Mouse (Mus musculus) MEL (cell line): ENCODE measurements around the gene Reln. TPM values are rescaled to one million over a fixed set of nuclear protein-coding genes. Genes with fewer than 3 reads are reported as not detected.
A peak's percentile ranks its signal among the peaks of the same experiment; 100 is the strongest.

Experiments used
- DNase-seq: peaks from one replicate; pipeline ENCODE4 v3.0.0; 2011; ENCODE audit warnings: low read depth, low spot score
- H3K27ac ChIP-seq: 2 replicates; pipeline ENCODE4 v1.5.1; 2012; ENCODE audit warnings: low read depth, mild to moderate bottlenecking, control low read depth, low read length, moderate library complexity; ENCODE audit not compliant: control insufficient read depth
- H3K27me3 ChIP-seq, 2 experiments: fragments of 150-350 bp in 1 of 2; sonication (generic) in 1 of 2; 2 replicates each; pipeline ENCODE4 v1.6.1; 2012; ENCODE audit warnings: low read length in 2 of 2, mild to moderate bottlenecking in 2 of 2, improper control_type of control experiment in 1 of 2, moderate library complexity in 1 of 2; ENCODE audit not compliant: insufficient read depth in 2 of 2, control insufficient read depth in 1 of 2
- H3K36me3 ChIP-seq, 2 experiments: 2 replicates each; pipeline ENCODE4 v1.6.1; 2012 to 2014; ENCODE audit warnings: low read length in 2 of 2, improper control_type of control experiment in 1 of 2, inconsistent platforms in 1 of 2, mild to moderate bottlenecking in 1 of 2; ENCODE audit not compliant: insufficient read depth in 2 of 2, control insufficient read depth in 1 of 2
- H3K4me1 ChIP-seq, 2 experiments: fragments of 150-350 bp in 1 of 2; sonication (generic) in 1 of 2; 2 replicates each; pipeline ENCODE4 v1.6.1; 2012; ENCODE audit warnings: low read length in 2 of 2, improper control_type of control experiment in 1 of 2, mild to moderate bottlenecking in 1 of 2; ENCODE audit not compliant: insufficient read depth in 2 of 2, control insufficient read depth in 1 of 2
- H3K4me3 ChIP-seq, 2 experiments: fragments of 150-350 bp in 1 of 2; sonication (generic) in 1 of 2; 2 replicates each; pipeline ENCODE4 v1.5.1; 2012; ENCODE audit warnings: low read depth in 2 of 2, low read length in 2 of 2, mild to moderate bottlenecking in 2 of 2, moderate library complexity in 2 of 2, control low read depth in 1 of 2, improper control_type of control experiment in 1 of 2; ENCODE audit not compliant: control insufficient read depth in 1 of 2, insufficient read depth in 1 of 2
- H3K79me2 ChIP-seq: 2 replicates; pipeline ENCODE4 v1.6.1; 2012; ENCODE audit warnings: mild to moderate bottlenecking, low read length, moderate library complexity; ENCODE audit not compliant: control insufficient read depth, poor library complexity, insufficient read depth
- H3K9ac ChIP-seq: 2 replicates; pipeline ENCODE4 v1.6.1; 2012; ENCODE audit warnings: low read depth, mild to moderate bottlenecking, control low read depth, low read length, moderate library complexity; ENCODE audit not compliant: control insufficient read depth, poor library complexity, severe bottlenecking
- H3K9me3 ChIP-seq: fragments of 150-350 bp; sonication (generic); replicated peaks from 2 replicates; pipeline ENCODE4 v1.6.1; 2012; ENCODE audit warnings: mild to moderate bottlenecking, low read length, improper control_type of control experiment, moderate library complexity; ENCODE audit not compliant: insufficient read depth
- BHLHE40 ChIP-seq: IDR thresholded peaks from 2 replicates; pipeline ENCODE4 v1.6.1; 2012; ENCODE audit warnings: low read depth, mild to moderate bottlenecking, inconsistent platforms, low read length, improper control_type of control experiment, borderline replicate concordance
- CHD1 ChIP-seq: IDR thresholded peaks from 2 replicates; pipeline ENCODE4 v1.6.1; 2012; ENCODE audit warnings: low read depth, mild to moderate bottlenecking, inconsistent platforms, low read length, improper control_type of control experiment
- CHD2 ChIP-seq: IDR thresholded peaks from 2 replicates; pipeline ENCODE4 v1.6.1; 2011; ENCODE audit warnings: low read length, improper control_type of control experiment
- CTCF ChIP-seq, 3 experiments: IDR thresholded peaks in 2 of 3; conservative IDR thresholded peaks in 1 of 3; 2 replicates each; pipeline ENCODE4 v1.5.1; 2011 to 2012; ENCODE audit warnings: low read length in 3 of 3, low read depth in 2 of 3, mild to moderate bottlenecking in 2 of 3, improper control_type of control experiment in 1 of 3, inconsistent platforms in 1 of 3, mixed read lengths in 1 of 3, moderate library complexity in 1 of 3; ENCODE audit not compliant: control insufficient read depth in 1 of 3, insufficient read depth in 1 of 3, poor library complexity in 1 of 3, severe bottlenecking in 1 of 3
- ELF1 ChIP-seq: IDR thresholded peaks from 2 replicates; pipeline ENCODE4 v1.6.1; 2014; ENCODE audit warnings: low read depth, mild to moderate bottlenecking, inconsistent platforms, low read length, improper control_type of control experiment, moderate library complexity
- EP300 ChIP-seq, 2 experiments: IDR thresholded peaks; 2 replicates each; pipeline ENCODE4 v1.6.1; 2011; ENCODE audit warnings: improper control_type of control experiment in 2 of 2, low read length in 2 of 2, low read depth in 1 of 2, mild to moderate bottlenecking in 1 of 2
- JUND ChIP-seq: IDR thresholded peaks from 2 replicates; pipeline ENCODE4 v1.6.1; 2011; ENCODE audit warnings: low read depth, mild to moderate bottlenecking, improper control_type of control experiment, low read length
- MAFK ChIP-seq: IDR thresholded peaks from 2 replicates; pipeline ENCODE4 v1.6.1; 2011; ENCODE audit warnings: low read depth, mild to moderate bottlenecking, low read length, improper control_type of control experiment, borderline replicate concordance
- MAZ ChIP-seq: IDR thresholded peaks from 2 replicates; pipeline ENCODE4 v1.6.1; 2012; ENCODE audit warnings: low read depth, mild to moderate bottlenecking, inconsistent platforms, low read length, improper control_type of control experiment
- MXI1 ChIP-seq: IDR thresholded peaks from 2 replicates; pipeline ENCODE4 v1.6.1; 2011; ENCODE audit warnings: mild to moderate bottlenecking, low read depth, low read length, improper control_type of control experiment
- MYC ChIP-seq: IDR thresholded peaks from 2 replicates; pipeline ENCODE4 v1.6.1; 2011; ENCODE audit warnings: low read depth, mild to moderate bottlenecking, low read length, improper control_type of control experiment, moderate library complexity
- NELFE ChIP-seq: IDR thresholded peaks from 2 replicates; pipeline ENCODE4 v1.6.1; 2011; ENCODE audit warnings: low read depth, low read length, improper control_type of control experiment
- POLR2AphosphoS2 ChIP-seq: IDR thresholded peaks from 2 replicates; pipeline ENCODE4 v1.6.1; 2011; ENCODE audit warnings: low read length, improper control_type of control experiment
- POLR2AphosphoS5 ChIP-seq: IDR thresholded peaks from 2 replicates; pipeline ENCODE4 v1.6.1; 2012; ENCODE audit warnings: low read depth, borderline replicate concordance, mild to moderate bottlenecking, inconsistent platforms, low read length, moderate library complexity, mixed read lengths
- RCOR1 ChIP-seq: IDR thresholded peaks from 2 replicates; pipeline ENCODE4 v1.6.1; 2012; ENCODE audit warnings: low read depth, mild to moderate bottlenecking, inconsistent platforms, low read length, improper control_type of control experiment
- SIN3A ChIP-seq: IDR thresholded peaks from 2 replicates; pipeline ENCODE4 v1.6.1; 2012; ENCODE audit warnings: low read length, improper control_type of control experiment, inconsistent platforms
- SMC3 ChIP-seq: IDR thresholded peaks from 2 replicates; pipeline ENCODE4 v1.6.1; 2011; ENCODE audit warnings: low read depth, low read length, improper control_type of control experiment
- TAL1 ChIP-seq: IDR thresholded peaks from 2 replicates; pipeline ENCODE4 v1.6.1; 2012; ENCODE audit warnings: mild to moderate bottlenecking, inconsistent platforms, low read length, moderate library complexity, mixed read lengths
- TBP ChIP-seq: IDR thresholded peaks from 2 replicates; pipeline ENCODE4 v1.8.0; 2011; ENCODE audit warnings: low read depth, low read length, improper control_type of control experiment
- USF1 ChIP-seq: IDR thresholded peaks from 2 replicates; pipeline ENCODE4 v1.6.1; 2014; ENCODE audit warnings: low read depth, mild to moderate bottlenecking, inconsistent platforms, low read length, improper control_type of control experiment, moderate library complexity
- ZKSCAN1 ChIP-seq: IDR thresholded peaks from 2 replicates; pipeline ENCODE4 v1.6.1; 2012; ENCODE audit warnings: low read depth, mild to moderate bottlenecking, inconsistent platforms, low read length, improper control_type of control experiment, moderate library complexity
- polyA plus RNA-seq, 2 experiments: library from polyadenylated mRNA; stranded (reverse) in 1 of 2; unstranded in 1 of 2; fragments of >175 nt in 1 of 2; fragments of >200 nt in 1 of 2; gene quantifications; 2 replicates each; pipeline versions ENCODE4 v1.2.1 to v1.2.4; 2012; ENCODE audit warnings: low replicate concordance in 2 of 2, low read depth in 1 of 2; ENCODE audit not compliant: insufficient read length in 2 of 2, insufficient read depth in 1 of 2, missing spikeins in 1 of 2
- total RNA-seq: library from RNA; depleted of rRNA; stranded (reverse); fragments of 300-350 nt; gene quantifications from 2 replicates; pipeline ENCODE4 v1.2.3, GENCODE M21; 2012

Gene Reln
- total and polyA plus RNA-seq, 3 experiments: not detected

DNA sequence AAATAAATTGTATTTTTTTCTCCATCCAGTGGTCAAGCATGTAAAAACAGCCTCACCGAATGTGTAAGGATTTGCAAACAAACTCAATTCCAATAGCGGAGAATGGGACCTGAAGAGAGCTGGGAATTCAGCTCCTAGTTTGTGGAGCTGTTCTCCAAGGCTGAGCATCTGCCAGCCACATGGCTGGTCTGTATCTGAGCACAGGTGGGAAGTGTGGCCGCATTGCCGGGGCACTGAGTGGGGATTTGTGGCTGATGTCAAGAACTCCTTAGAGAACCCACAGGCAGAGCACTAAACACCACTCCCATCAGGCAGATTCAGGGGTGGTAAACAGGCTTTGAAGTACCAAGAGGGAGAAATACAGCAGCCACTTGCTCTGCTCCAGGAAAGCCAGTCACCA lies 102.9 kb downstream of the Reln start (continued):
- TF ChIP-seq BHLHE40: no peak
- no peak for TF ChIP-seq POLR2AphosphoS2

- H3K9me3 ChIP-seq: no peaks in the 10 kb centered on the region
- no peak overlapping the region for H3K4me3 ChIP-seq
- H3K36me3 ChIP-seq: no peaks in the 10 kb centered on the region
- no peaks in the 10 kb centered on the region for H3K79me2 ChIP-seq
- H3K4me1 ChIP-seq: no peaks in the 10 kb centered on the region
- no peak overlapping the region for H3K9ac ChIP-seq
- no peak overlapping the region for H3K27ac ChIP-seq
- DNase-seq: peak; percentile 54
- TF ChIP-seq EP300 (IDR thresholded peaks at IDR 0.05; ENCODE audit: low read depth in 1 of 2, low read length in 2 of 2) (no peak), NELFE (no peak), SMC3 (no peak), USF1 (no peak), CHD2 (no peak), CTCF (IDR thresholded peaks at IDR 0.05 in 2 of 3, conservative IDR thresholded peaks at IDR 0.05 in 1 of 3; ENCODE audit: control insufficient read depth in 1 of 3, insufficient read depth in 1 of 3, low read depth in 2 of 3, low read length in 3 of 3, poor library complexity in 1 of 3, severe bottlenecking in 1 of 3) (no peak), TAL1 (no peak), TBP (no peak), CHD1 (no peak), POLR2AphosphoS5 (no peak), RCOR1 (no peak), MYC (no peak), POLR2AphosphoS2 (no peak), ELF1 (no peak), MAFK (no peak), JUND (no peak), ZKSCAN1 (no peak)
- TF ChIP-seq, all 39 proteins: peak for 0
- no peaks in the 10 kb centered on the region for H3K27me3 ChIP-seq
Observed at GRCm38 (mm10) chr5:22236801-22237200, 107.7 kb downstream of the Reln start.

DNA sequence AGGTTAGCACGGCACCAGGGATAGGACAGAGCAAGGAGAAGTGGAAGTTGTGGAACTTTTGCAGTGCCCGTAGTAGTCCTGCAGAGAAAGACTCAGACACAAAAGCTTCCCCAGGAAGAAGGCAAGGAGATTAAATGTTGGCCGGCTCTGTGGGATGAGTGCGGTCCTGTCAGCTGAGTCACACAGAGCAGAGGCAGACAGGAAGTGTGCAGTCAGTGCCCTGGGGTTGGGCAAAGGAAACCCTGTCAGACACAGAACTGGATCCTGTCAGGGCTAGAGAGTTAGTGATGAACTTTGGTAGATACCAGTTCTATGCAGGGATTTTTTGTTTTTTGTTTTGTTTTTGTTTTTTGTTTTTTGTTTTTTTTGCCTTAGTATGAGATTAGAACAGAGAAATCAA lies 120.0 kb downstream of the Reln start:
- DNase-seq: no peak
- H3K4me3 ChIP-seq: no peak overlapping the region
- no peak overlapping the region for H3K9ac ChIP-seq
- no peak overlapping the region for H3K27ac ChIP-seq
- no peaks in the 10 kb centered on the region for H3K36me3 ChIP-seq
- H3K27me3 ChIP-seq: no peaks in the 10 kb centered on the region
- no peaks in the 10 kb centered on the region for H3K9me3 ChIP-seq
- no peaks in the 10 kb centered on the region for H3K79me2 ChIP-seq
- no peak for TF ChIP-seq RCOR1
- TF ChIP-seq MXI1: no peak
- no peak for TF ChIP-seq BHLHE40
- no peak for TF ChIP-seq SMC3
- no peak for TF ChIP-seq TBP
- TF ChIP-seq MAZ: no peak
- TF ChIP-seq SIN3A: no peak
- TF ChIP-seq, all 39 proteins: peak for 0
- H3K4me1 ChIP-seq: no peaks in the 10 kb centered on the region
